Mouse (Mus musculus) liver, embryonic 14.5 days (tissue): ENCODE data around the gene Kat5.

ENCODE experiments used
- CTCF ChIP-seq: IDR thresholded peaks from 2 replicates; pipeline ENCODE4 v1.5.1; 2016; ENCODE audit warnings: antibody characterized with exemption, low read depth, control low read depth
- EP300 ChIP-seq: IDR thresholded peaks from 2 replicates; pipeline ENCODE4 v1.6.1; 2016; ENCODE audit warnings: antibody characterized with exemption, low read depth

GRCm38 (mm10) chr19:5568470-5569140 lies 41.4 kb downstream of the Kat5 start:
- peak; percentile 99 for TF ChIP-seq CTCF
- TF ChIP-seq EP300, result no peak
